Mouse (Mus musculus) megakaryocyte progenitor cell, adult 5-6 weeks (primary cell): Measurements from ENCODE around the gene Caml. TPM values are rescaled to one million over a fixed set of nuclear protein-coding genes. Genes with fewer than 3 reads are reported as not detected.
"Not testable (repeated sequence)": the region's sequence is repeated elsewhere in the genome, so short reads cannot be mapped to it uniquely, and the experiment has no call there.

Source experiments
- ATAC-seq: replicated peaks from 2 replicates; pipeline ENCODE4 v1.8.0; 2016; ENCODE audit warnings: mild to moderate bottlenecking, moderate TSS enrichment, inconsistent platforms; ENCODE audit not compliant: poor library complexity
- total RNA-seq, 2 experiments: library from RNA; stranded (forward) in 1 of 2; stranded (reverse) in 1 of 2; fragments of 157-497, 149-512 nt in 1 of 2; fragments of 200-1000 nt in 1 of 2; gene quantifications; 2 replicates each; pipeline versions ENCODE4 v1.2.3 to v1.2.4; 2015 to 2017

Gene Caml
- 50.0 and 50.4 TPM in 2 replicates for total RNA-seq (2015)
- total RNA-seq (2017), result 49.5 and 54.7 TPM in 2 replicates

GRCm38 (mm10) chr13:55622649-55623541 lies at the start of gene Caml:
TSS of gene Caml (plus strand) at chr13:55623005.
- ATAC-seq, result peak; percentile 95

- no peak for ATAC-seq
Observed at GRCm38 (mm10) chr13:55573432-55573831, 49.4 kb upstream of the Caml start, which contains the start of gene Tmed9. TSS of gene Tmed9 (plus strand) at chr13:55573732.

GRCm38 (mm10) chr13:55574321-55574720 lies 48.5 kb upstream of the Caml start:
- no peak for ATAC-seq

DNA sequence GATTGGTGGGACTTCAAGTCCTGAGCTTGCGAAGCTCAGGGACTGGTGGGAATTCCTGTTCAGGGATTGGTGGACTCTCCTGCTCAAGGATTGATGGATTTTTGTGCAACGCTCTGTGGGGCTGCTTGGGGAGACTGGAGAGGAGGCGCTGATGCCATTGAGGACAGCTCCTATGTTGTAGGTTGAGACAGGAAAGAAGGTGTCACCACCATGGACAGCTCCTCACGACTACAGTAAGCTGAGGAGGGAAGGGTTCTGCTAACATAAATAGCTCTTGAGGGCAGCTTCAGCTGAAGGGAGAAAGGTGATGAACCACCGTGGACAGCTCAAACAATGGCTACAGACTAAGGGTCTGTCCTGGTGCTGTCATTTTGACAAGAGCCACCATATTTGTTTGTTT lies 46.9 kb upstream of the Caml start:
- ATAC-seq, result peak; percentile 57; the same call in 1 of the 2 replicates

DNA sequence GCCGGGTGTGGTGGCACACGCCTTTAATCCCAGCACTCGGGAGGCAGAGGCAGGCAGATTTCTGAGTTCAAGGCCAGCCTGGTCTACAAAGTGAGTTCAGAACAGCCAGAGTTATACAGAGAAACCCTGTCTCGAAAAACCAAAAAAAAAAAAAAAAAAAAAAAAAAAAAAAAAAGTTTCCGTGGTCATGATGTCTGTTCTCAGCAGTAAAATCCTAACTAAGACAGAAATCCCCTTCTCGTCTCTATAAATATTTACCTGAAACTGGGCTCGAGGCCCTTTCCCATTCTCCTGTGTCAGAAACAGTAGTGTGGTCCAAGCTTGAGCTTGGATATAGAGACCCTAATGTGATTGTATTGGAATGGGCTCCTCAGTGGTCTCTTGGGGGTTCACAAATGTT lies 45.9 kb upstream of the Caml start:
- ATAC-seq, result not testable (repeated sequence)

DNA sequence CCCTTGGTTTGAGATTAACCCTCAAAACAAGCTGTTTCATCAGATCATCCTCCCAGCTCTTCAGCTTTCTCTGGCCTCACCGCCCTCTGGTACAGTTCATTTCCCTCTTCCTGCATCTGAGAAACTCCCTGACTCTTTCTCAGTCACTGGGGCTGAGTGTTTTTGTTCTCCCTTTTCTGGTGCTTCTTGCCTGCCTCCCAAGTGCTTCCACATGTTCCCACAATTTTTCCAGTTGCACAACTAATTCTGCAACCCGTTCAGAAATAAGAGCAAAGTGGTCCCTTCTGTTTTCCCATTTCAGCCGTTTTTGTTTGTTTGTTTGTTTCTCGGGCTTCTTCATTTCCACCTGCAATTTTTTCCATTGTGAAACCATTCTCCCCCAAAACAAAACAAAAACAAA lies 44.7 kb upstream of the Caml start:
- no peak for ATAC-seq

GRCm38 (mm10) chr13:55591961-55592490 lies 30.8 kb upstream of the Caml start:
- ATAC-seq, result no peak

GRCm38 (mm10) chr13:55592512-55593253 lies 30.1 kb upstream of the Caml start:
- peak; percentile 100 for ATAC-seq

DNA sequence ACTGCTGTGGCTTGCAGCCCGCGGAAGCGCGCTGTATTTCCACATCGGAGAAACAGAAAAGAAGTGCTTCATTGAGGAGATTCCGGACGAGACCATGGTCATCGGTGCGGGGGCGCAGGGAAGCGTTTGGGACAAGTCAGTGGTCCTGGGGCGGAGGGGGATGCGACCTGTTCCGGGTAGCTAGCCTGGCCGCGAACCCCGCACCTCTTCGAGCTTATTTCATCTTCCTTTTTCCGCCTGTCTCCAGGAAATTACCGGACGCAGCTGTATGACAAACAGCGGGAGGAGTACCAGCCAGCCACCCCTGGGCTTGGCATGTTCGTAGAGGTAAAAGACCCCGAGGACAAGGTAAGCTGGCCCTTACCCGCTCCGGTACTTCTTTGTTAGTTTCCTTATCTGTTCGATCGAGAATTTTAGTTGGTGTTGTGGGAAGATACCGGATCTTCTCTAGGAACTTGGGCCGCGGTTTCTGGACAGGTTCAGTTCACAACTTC lies 29.5 kb upstream of the Caml start:
- ATAC-seq, result no peak; the same call in none of the 2 replicates

DNA sequence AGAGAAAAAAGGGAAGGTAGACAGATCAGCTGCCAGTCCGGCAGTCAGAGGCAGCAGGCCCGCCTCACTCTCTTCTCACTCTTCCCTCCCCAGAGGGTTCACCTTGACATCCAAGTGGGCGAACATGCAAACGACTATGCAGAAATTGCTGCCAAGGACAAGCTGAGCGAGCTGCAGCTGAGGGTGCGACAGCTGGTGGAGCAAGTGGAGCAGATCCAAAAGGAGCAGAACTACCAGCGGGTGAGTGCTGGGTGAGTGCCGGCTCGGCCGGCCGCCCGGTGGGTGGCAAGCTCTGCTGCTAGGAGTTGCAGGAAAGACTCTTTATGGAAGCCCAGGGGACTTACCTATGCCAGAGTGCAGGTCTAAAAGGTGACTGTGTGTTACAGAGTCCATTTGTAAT lies 27.4 kb upstream of the Caml start:
- no peak for ATAC-seq

- ATAC-seq, result no peak
Observed at GRCm38 (mm10) chr13:55596802-55597201, 26.0 kb upstream of the Caml start.

GRCm38 (mm10) chr13:55599566-55600540 lies 23.0 kb upstream of the Caml start, which contains the start of gene B4galt7:
TSS of gene B4galt7 (plus strand) at chr13:55599896.
- ATAC-seq, result peak; percentile 74

DNA sequence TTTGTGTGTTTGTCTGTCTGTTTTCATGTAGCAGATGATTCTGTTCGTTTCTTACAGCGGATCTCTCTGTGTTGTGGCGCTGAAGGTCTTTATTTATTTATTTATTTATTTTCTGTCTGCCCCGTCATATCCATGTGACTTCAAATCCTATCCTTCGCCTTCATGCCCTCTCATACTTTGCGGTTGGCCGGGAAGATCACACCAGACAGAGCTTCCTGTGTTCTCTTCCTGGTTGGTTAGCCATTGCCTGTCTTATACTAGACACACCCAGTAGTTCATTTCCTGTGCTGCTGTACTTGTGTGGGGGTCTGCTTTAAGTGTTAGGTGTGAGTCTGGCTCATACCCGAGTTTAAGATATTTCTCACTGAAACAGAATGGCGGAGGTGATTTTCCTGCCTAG lies 22.1 kb upstream of the Caml start:
- peak; percentile 75 for ATAC-seq

GRCm38 (mm10) chr13:55601611-55602010 lies 21.2 kb upstream of the Caml start:
- ATAC-seq, result peak; percentile 71

GRCm38 (mm10) chr13:55604606-55605005 lies 18.2 kb upstream of the Caml start:
- no peak for ATAC-seq

DNA sequence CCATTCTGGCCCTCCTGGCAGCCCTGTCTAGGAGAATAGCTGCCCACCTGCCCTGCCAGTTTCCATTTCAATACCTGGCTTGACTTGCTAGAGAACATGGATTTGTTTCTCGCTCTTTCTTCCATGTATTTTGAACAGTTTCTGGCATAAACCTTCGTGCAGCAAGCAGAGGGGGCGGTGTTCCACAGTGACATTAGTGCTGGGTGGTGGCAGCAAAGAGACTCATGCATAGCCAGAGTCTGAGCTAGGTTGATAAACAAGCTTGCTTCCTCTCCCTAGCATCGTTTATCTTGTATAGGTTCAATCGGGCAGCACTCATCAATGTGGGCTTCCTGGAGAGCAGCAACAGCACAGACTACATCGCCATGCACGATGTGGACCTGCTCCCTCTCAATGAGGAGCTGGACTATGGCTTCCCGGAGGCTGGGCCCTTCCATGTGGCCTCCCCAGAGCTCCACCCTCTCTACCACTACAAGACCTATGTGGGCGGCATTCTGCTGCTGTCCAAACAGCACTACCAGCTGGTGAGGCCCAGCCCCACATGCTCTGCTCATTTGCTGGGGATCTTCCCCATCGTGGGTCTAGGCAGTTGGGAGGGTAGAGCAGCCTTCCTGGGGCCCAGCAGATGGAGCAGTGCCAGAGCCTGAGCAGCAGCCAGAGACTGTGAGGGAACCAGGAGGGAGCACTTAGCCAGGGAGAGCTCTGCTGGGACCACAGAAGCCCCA lies 15.7 kb upstream of the Caml start:
- no peak for ATAC-seq

GRCm38 (mm10) chr13:55607624-55608006 lies 15.2 kb upstream of the Caml start:
- ATAC-seq, result no peak

DNA sequence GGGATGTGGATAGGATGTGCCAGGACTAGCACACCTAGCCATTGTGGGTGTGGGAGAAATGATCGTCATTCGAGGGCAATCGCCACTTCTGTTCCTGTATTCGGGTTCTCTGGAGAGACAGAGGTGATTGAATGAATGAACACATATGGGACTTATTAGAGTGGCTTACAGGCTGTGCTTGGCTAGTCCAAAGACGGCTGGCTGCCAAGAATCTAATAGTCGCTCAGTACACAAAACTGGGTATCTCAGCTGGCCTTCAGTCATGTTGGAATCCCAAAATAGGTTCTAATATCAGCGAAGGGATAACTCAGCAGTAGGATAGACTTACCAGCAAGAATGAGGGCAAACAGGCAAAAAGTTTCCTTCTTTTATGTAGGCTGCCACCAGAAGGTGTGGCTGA lies 10.8 kb upstream of the Caml start:
- no peak for ATAC-seq

GRCm38 (mm10) chr13:55613471-55613870 lies 9.3 kb upstream of the Caml start:
- no peak for ATAC-seq
